Mouse (Mus musculus) lung, postnatal 36 days (tissue): ENCODE data around the gene Stra6l.

Experiments
- DNase-seq: peaks from one replicate; pipeline ENCODE4 v3.0.0; 2022; ENCODE audit warnings: mixed read lengths

The Stra6l gene

DNA sequence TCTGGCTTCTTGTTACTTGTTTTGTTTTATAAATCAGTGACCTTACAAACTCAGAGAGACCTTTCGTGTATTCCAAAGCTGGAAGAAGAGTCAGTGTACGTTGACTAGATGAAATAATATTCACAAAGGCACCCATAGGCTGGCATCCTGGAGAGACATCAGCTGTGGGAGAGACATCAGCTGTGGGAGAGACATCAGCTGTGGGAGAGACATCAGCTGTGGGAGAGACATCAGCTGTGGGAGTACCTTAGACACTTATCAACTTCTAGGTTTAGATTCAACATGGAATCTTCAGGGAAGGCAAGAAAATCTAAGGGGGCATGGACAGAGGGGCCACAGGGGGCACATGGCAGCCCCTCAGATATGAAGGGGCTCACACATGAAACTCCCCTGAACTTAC is 2.2 kb upstream of the Stra6l start:
- DNase-seq = no peak

DNA sequence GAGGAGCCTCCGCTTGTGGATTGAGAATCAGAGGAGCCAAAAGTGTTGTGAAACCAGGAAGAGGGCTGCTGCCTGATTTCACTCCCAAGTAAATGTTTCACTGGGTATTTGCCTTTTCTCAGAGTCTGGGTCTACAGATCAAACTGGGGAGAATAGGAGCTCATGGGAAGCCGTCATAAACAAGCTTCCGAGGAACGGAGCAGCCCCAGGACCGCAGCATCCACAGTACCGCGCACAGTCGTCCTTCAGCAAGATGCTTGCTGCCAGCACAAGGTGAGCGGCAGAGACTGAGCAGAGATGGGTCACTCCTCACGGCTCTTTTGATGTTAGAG is 327 bp downstream of the Stra6l start:
- no peak for DNase-seq

DNA sequence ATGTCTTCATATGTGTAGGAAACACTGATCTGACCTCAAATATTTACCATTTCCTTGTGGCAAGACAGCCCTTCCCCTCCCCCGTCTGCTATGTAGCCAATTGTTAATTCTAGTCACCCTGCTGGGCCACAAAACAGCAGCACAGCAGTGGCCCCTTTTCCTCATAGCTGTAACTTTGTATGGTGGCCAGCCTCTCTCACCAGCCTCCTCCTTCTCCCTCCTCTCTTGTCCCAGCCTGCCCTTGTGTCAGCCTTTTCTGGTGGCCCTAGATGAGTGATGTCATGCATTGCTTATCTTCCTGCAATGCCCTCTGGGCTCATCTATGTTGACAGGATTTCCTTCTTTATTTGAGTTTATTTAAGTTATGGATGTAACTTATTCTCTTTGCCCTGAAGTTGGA is 955 bp downstream of the Stra6l start:
- DNase-seq = no peak

DNA sequence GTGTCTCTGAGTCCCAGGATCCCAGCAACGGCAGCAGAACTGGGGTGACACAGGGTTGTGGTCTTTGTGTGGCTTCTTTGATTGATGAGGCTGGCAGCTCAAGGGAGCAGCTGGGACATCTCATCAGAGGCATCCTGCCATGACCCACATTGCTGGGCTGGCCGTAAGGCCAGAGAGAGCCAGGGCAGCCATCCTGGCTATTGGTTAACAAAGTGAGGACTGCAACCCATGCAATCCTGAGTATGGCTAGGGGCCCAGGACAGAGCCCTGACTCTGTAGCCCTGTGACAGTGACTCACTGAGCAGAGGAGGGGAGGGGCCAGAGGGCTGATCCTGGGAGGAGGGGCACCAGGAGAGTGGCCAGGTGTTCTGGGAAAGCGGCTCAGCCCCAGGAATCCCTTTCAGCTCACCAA is 3.2 kb downstream of the Stra6l start:
- DNase-seq = peak; percentile 39

DNA sequence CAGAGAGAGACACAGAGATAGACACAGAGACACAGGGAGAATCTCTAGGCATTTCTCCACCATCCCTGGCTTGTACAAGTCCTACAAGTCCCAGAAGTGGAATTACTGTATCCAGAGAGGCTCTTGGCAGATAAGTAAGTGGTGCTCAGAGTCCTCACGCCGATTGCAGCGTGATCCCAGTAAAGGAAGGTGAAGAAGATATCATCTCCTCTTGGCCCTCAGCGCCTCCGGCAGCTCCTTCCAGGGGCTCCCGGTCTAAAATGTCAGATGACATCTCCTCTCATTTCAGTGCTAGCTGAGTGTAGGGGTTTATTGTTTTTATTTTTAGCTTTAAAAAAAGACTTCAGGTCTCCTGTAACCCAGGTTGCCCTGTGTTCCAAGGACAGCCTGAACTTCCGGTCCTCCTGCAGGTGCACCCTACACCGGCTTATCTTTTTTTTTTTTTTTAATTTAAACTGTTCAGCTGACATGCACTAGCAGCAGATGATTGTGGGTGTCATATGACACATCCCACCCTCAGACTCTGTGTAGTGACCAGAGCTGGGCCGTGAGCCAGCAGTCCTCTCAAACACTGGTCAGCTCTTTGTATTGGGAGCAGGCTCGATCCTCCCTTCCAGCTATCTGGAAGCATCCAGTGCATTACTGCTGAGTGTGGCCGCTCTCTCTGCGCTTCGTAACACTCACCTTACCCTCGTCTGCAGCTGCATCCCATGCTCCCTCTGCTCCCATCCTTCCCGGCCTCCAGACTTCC is 5.2 kb downstream of the Stra6l start:
- peak; percentile 14 for DNase-seq

DNA sequence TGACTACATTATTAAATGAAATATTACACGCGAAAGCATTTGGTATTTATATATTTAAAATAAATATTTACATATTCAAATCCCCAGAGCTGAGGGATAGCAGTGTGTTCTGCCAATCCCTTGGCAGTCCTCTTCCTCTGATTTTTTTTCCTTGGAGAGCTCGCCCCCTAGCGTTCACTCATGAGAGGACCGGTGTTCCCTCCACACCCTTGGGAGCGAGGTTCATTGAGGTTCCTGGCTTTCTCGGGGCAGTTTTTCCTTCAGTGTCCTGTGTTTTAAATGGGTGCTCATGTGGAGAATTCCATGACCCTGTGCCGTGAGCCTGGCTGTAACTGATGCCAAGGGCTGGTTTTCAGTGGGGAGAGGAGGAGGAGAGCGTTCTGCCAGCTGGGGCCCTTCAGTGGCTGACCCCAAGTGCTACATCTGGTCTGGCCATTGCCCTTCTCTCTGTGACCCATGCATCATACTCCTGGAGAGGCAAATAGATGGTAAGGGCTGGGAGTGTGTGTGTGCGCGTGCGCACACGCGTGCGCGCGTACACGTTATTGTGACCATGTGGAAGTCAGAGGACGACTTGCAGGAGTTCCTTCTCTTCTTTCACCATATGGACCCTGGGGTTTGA is 7.5 kb downstream of the Stra6l start:
- DNase-seq = peak; percentile 80

DNA sequence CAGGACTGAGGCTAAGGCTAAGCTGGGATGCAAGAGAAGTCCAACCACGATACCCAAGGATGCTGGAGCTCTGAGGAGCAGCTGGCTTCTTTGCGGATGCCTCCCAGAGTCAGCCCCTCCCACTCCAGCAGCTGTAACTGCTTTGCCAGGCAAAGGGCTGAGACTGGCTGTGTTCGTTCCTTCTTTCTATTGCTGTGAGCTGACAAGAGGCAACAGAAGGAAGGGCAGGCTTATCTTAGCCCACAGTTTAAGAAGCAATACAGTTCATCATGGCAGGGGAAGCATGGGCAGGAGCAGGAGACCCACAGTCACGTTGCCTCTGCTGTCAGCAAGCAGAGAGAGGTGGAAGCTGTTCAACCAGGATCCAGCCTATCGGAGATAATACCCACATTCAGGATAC is 12.7 kb downstream of the Stra6l start:
- no peak for DNase-seq

DNA sequence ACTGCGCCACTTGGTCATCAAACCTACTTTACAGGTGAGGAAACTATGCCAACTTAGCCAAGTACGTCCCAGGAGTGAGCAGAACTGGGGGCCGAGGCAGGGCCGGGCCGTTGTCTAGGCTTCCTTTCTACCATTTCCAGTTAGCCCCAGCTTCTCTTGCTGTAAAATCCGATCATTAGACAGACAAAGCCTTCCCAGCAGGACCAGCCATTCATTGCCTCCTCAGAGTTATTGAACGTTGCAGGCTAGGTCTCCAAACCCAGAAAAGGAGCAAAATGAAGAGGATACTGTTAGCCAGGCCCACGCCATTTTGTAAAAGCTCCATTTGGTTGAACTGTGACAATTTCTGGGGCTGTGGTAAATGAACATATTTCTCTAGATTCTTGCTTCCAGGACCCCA is 19.0 kb downstream of the Stra6l start:
- DNase-seq = no peak

DNA sequence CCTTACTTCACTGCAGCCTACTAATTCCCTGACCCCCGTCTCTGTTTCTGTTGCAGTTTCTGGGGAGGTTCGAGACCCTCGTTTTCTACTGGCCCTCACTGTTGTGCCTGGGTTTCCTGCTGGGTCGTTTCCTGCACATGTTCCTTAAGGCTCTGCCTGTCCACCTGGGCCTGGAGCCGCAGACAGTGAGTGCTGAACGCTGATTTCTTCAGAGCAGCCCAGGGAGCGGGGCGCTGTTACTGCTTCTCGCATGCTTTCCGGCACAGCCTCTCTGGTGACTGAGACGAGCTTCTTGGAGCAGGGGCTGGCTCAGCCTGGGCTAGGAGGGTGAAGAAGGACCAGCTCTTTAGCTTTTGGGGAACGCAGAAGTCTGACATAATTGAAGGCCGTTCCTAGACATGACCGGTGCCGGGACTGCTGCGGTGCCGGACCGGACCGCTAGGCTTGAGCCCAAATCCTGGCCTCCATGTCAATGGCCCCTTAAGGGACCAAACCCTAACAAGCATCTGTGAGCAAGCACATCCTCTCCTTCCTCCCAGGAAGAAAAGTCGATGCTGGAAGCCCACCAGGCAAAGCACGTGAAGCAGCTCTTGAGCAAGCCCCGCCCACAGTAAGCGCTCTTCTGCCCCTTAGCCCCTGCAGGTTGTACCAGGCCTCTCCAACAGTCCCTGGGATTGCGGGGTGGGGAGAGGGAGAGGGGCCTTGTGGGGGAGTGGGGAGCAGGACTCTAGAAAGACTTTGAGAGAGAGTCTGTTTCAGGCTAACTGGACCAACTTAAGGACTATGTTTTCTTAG is 20.8 kb downstream of the Stra6l start:
- DNase-seq = no peak

DNA sequence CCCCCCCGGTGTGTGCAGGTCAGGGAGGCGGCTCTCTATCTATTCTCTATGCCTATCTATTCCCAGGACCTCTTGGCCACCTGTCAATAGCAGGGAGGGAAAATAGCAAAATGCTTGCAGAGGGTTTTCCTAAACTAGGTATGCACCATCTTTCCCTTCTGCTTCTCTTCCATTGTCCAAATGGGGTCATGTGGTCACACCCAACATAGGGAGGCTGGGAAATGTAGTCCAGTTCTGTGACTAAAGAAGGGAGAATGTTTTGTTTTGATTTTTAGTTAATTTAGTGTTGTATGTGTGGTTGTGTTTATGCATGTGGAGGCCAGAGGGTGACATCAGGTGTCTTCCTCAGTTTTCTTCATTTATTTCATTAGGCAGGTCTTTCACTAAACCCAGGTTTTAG is 23.7 kb downstream of the Stra6l start:
- DNase-seq = no peak

DNA sequence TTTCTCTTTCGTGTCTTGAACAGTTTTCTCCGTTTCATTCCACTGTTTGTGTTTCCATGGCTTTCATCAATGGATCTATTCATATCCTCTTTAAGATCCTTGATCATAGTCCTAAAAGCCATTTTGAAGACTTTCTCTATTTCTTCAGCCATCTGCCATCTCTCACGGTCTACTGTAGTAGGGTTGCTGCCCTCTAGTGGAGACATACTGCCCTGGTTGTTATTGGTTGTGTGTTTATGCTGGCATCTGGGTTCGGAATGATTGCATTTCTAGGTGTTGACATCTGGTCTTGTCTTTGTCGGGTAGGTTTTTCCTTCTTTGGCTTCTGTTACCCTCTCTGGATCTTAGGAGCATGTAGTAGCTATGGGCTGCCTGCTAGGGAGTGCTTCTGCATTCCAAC is 30.5 kb downstream of the Stra6l start:
- DNase-seq = peak; percentile 78

DNA sequence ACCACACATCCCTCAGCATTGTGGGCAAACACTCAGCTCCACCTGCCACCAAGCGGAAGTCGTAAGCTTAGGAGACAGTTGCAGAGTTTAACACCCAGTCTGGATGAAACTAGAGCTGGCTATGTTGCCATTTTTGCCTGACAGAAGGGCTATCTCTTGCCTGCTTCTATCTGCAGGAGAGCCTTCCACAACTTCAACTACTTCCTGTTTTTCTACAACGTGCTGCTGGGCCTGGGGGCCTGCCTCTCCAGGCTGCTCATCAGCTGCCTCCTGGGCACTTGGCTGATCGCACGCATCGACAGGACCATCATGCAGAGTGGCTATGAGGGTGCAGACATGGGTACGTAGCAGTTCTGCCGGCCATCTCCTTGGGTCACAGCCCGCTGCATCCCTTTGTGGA is 34.1 kb downstream of the Stra6l start:
- no peak for DNase-seq

DNA sequence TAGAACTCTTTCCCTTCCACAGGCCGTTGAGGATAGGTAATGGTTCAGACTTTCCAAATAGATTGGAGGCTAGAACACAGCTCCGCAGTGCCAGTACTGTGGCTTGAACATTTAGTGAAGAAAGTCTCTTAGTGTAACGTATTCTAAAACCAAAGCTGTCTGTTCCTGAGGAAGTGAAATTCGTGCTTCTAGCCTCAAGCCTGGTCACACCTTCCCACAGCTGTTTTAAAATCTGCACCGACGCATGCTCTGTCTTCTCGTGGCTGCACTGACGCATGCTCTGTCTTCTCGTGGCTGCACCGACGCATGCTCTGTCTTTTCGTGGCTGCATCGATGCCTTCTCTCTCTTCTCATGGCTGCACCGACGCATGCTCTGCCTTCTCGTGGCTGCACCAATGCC is 34.8 kb downstream of the Stra6l start:
- peak; percentile 21 for DNase-seq

DNA sequence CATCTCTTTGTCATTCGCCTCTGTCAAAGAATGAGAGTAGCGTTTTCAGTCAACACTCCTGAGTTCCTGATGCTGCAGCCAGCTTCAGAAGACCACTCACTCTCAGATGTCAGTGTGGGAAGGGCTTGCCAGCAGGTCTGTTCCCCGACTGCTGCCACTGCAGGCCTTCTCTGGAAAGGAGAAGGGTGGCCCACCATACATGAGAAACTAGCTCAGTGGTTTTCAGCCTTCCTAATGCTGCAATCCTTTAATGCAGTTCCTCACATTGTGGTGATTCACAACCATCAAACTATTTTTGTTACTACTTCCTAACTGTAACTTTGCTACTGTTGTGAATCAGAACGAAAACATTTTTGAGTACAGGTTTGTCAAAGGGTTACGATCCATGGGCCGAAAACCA is 41.0 kb downstream of the Stra6l start:
- DNase-seq = no peak

DNA sequence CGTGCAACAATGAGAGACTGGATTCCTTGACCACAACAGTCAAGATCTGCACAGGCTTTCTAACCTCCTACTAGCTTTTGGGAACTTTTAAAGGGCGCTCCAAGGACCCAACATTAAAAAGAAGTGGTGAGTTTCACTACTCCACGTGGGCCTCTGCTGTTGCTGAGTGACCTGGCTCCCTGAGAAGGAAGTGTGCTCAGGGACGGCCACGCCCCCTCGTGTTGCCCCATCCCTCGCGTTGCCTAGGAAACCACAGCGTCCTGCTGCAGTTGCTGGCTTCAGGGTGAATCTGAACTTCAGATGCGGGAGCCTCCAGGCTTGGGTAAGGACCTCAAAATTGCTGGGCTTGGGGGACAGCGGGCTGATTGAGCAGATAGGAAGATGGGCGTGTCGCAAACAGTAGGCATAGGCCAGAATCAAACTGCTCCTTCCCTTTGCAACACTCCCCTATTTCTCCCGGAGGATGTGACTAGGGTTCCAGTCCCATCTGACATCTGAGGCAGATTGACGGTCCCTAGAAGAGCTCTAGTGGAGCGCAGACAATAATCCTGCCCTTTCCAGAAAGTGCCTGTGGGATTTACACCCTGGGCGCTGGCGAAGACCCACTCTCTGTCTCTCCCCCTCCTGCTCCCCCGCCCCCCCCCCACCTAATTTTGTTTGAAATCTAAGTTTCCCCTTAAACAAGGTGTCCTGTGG is 41.8 kb downstream of the Stra6l start, which contains the start of gene Ccdc180:
TSS of gene Ccdc180 (plus strand) at position 238 of the 696 bp plus-strand sequence.
- DNase-seq = peak; percentile 90

DNA sequence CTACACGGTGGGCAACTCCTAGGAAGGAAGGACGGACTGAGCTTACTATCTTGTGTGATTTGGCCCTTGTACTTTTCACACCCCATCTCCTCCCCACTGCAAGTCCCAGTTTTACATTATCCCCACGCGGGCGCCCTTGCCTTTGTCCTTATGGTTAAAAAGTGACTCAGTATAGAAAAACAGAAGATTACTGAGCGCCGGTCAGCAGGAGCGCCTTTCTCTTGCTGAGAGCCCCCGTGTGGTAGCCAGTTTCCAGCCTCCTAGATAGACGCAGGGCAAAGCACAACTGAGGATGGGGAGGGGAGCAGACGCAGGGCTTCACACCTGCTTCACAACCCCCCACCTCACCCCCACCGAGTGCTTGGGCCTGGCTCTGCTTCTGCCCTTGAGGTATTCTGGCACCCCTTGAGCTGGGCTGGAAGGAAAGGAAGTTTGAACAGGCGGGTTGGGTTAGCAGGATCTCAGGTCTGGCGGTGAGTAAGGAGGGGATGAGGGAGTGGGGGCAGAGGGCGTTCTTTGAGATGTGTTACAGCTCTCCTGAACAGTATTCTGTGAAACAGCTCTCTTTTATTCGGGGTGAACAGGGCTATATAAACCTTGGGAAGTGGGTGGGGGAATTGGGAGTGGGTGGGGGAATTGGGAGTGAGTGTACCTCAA is 48.1 kb downstream of the Stra6l start:
- DNase-seq = no peak

DNA sequence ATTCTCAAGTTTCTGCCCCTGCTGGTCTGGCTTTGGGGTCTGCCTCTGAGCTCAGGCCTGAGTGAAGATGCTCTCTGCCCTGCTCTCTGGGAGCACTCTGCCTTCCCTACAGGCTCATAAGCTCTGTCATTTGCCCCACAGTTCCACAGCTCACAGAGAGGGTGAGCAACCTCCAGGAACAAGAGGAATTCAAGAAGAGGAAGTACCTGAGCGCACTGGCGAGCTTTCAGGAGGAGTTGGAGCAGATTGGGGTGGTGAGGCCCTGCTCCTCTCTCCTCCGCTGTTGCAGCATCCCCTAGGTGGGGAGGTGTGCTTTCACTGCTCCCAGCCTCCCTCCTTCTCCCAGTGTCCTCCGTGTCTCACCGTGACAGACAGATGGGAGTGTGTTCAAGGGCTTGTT is 49.9 kb downstream of the Stra6l start:
- no peak for DNase-seq

DNA sequence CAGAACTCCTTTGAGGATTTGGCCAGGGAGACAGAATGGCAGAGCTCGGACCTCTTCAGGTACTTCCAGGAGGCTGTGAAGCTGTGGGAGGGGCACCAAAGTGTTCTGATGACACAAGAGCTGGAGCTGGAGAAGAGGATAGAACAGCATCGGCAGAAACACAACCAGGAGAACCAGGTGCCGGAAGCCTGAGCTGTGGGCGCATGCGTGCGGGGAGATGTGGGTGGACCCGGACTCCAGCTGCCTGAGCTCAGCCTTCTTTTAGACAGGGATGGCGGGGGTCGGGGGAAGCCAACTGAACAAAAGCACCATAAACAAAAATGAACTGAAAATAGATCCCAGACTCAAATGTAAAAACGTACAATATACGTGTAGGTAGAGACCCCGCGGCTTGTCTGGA is 60.8 kb downstream of the Stra6l start:
- DNase-seq = no peak

DNA sequence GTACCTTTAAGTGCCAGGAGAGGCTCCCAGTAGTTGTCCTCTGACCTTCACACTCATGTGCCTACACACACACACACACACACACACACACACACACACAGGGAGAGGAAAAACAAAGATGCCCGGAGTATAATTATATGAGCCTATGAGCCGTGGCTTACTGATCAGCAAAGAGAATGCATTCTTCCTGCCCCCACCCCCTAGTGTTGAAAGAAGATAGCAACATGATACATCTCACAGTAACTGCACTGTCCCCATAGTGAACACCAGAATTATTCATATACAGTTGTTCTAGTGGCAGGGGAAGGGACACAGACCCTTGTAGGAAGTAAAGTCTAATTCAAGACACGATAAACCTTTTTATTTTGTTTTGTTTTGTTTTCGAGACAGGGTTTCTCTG is 61.5 kb downstream of the Stra6l start:
- no peak for DNase-seq

DNA sequence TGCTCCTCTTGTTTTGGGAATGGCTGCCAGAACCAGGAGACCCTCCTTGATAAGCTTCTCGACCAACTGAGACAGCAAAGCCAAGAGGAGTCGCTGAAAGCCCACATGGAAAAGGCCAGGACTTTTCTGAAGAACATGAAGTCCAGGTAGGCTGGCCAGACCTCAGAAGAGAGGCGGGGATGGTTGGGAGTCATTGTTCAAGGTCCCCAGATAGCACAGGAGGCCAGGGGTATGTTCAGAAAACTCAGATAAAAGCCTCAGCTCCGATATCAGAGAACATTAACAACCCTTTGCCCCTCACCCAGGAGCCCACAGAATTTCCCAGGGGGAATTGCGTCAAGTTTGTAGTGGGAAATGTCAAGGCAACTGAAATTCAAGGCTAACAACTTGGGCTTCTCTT is 62.8 kb downstream of the Stra6l start:
- no peak for DNase-seq

DNA sequence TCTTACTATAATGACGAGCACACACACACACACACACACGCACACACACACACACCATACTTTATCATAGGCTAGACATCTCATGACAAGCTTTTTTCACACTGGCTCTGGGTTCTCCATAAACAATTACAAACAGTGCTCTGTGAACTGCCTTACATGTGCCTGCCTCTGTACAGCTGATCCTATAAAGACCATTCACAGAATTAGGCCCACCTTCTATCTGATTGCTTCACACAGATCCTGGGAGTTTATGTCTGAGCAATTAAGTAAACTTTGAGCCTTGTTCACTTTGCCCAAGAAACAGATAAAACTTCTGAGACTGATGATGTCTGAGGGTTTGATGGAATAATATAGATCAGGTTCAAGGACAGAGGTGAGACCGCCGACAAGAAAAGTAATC is 63.4 kb downstream of the Stra6l start:
- DNase-seq = no peak

DNA sequence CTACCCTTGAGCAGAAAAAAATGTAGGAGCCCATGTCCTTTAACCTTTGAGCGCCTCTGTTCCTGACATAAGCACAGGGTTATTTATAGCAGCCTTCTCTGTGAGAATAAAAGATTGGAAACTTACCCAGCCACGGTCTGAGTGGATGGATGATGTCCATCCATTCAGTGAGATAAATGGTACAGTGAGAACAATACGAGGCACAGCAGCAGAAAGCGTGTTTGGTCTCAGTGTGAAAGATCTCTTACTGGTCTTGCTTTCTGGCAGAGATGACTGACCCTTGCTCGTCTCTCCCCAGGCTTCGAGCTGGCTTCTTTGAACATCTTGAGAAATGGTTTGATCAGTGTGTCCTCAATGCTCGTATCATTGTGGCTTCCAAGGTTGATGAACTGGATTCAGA is 68.6 kb downstream of the Stra6l start:
- DNase-seq = peak; percentile 4
